Mouse (Mus musculus) spleen, adult 2 months (tissue): ENCODE measurements around the gene Kdm1a.

Experiments used
- CTCF ChIP-seq: fragments of 200-500 bp; IDR thresholded peaks from 2 replicates; pipeline ENCODE4 v1.5.1; 2011; ENCODE audit warnings: mild to moderate bottlenecking, inconsistent platforms; ENCODE audit not compliant: insufficient read depth, insufficient read length, insufficient replicate concordance; ENCODE audit errors: extremely low read depth
- POLR2A ChIP-seq: fragments of 200-500 bp; IDR thresholded peaks from 2 replicates; pipeline ENCODE4 v1.6.1; 2011; ENCODE audit warnings: low read depth, low read length, inconsistent platforms

DNA sequence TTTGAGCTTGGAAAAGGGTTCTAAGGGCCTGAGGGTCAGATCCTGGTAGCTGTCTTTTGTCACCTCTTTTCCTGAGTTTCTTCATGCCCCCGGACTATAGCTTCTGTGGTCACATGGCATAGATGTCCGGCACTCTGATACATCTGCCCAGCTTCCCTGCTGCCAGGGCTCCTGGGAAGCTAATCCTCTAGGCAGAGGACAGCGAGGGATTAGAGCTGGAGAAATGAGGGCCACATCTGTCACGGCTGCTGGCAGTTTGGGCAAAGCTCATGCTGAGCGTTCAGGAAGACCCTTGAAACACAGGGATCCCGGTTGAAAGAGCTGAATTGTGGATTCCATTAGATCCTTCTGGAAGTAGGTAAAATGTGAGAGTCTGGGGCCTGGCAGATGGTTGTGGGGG lies 19.9 kb upstream of the Kdm1a start, which contains the start of gene Lactbl1:
- TF ChIP-seq CTCF (no peak), POLR2A (no peak)
